Mouse (Mus musculus): ENCODE results near the gene Fam20c.

Fam20c gene

GRCm38 (mm10) chr5:138754303-138755120 is at the start of gene Fam20c:
Fam20c (plus strand) TSS chr5:138754514.
- DNase-seq, result peak; percentile 25

- no peak for DNase-seq
Observed at GRCm38 (mm10) chr5:138707367-138707766, 46.9 kb upstream of the Fam20c start.

- DNase-seq, result no peak
Observed at GRCm38 (mm10) chr5:138708591-138708990, 45.7 kb upstream of the Fam20c start.

GRCm38 (mm10) chr5:138715561-138716095 is 38.7 kb upstream of the Fam20c start:
- no peak for DNase-seq

GRCm38 (mm10) chr5:138720329-138721190 is 33.8 kb upstream of the Fam20c start:
- no peak for DNase-seq

- DNase-seq, result no peak
Observed at GRCm38 (mm10) chr5:138724417-138724816, 29.9 kb upstream of the Fam20c start.

- DNase-seq, result no peak
Observed at GRCm38 (mm10) chr5:138725151-138725550, 29.2 kb upstream of the Fam20c start.

GRCm38 (mm10) chr5:138730863-138731262 is 23.5 kb upstream of the Fam20c start:
- DNase-seq, result no peak

- no peak for DNase-seq
Observed at GRCm38 (mm10) chr5:138733317-138733899, 20.9 kb upstream of the Fam20c start.

GRCm38 (mm10) chr5:138734018-138734417 is 20.3 kb upstream of the Fam20c start:
- DNase-seq, result no peak

GRCm38 (mm10) chr5:138735201-138735757 is 19.0 kb upstream of the Fam20c start:
- DNase-seq, result no peak

GRCm38 (mm10) chr5:138740150-138740549 is 14.2 kb upstream of the Fam20c start:
- DNase-seq, result no peak

GRCm38 (mm10) chr5:138741516-138741915 is 12.8 kb upstream of the Fam20c start:
- no peak for DNase-seq

GRCm38 (mm10) chr5:138742281-138742680 is 12.0 kb upstream of the Fam20c start:
- DNase-seq, result no peak

GRCm38 (mm10) chr5:138743631-138744030 is 10.7 kb upstream of the Fam20c start:
- DNase-seq, result no peak

- DNase-seq, result peak; percentile 69
Observed at GRCm38 (mm10) chr5:138745378-138746099, 8.8 kb upstream of the Fam20c start.

- no peak for DNase-seq
Observed at GRCm38 (mm10) chr5:138753269-138753668, 1.0 kb upstream of the Fam20c start.

- no peak for DNase-seq
Observed at GRCm38 (mm10) chr5:138753946-138754302, 390 bp upstream of the Fam20c start.

GRCm38 (mm10) chr5:138755121-138755452 is 773 bp downstream of the Fam20c start:
- no peak for DNase-seq

GRCm38 (mm10) chr5:138755453-138756301 is 1.4 kb downstream of the Fam20c start:
- DNase-seq, result peak; percentile 14

All from cerebellum, adult 11 months (tissue).